Mouse (Mus musculus) adrenal gland, postnatal 25 days (tissue): ENCODE results near the gene Catsperg2. TPM values are rescaled to one million over a fixed set of nuclear protein-coding genes. Genes with fewer than 3 reads are reported as not detected.
"Not testable (repeated sequence)": the region's sequence is repeated elsewhere in the genome, so short reads cannot be mapped to it uniquely, and the experiment has no call there.

ENCODE experiments used
- DNase-seq: peaks from one replicate; pipeline ENCODE4 v3.0.0; 2021; ENCODE audit warnings: mixed read lengths
- long read RNA-seq: library from polyadenylated mRNA; stranded (forward); transcript quantifications from one replicate; pipeline ENCODE4 v2.0.0, GENCODE M21; 2021
- microRNA-seq, 2 experiments: library from miRNA; unstranded; fragments of <30 nt; microRNA quantifications; one replicate each; pipeline ENCODE4 v1.2.0; 2021
- total RNA-seq: library from RNA; stranded (reverse); gene quantifications from 2 replicates; pipeline ENCODE4 v1.2.3, GENCODE M21; 2021

Catsperg2 gene
- not detected in 2 replicates for total RNA-seq
- long read RNA-seq, result 0 reads

DNA sequence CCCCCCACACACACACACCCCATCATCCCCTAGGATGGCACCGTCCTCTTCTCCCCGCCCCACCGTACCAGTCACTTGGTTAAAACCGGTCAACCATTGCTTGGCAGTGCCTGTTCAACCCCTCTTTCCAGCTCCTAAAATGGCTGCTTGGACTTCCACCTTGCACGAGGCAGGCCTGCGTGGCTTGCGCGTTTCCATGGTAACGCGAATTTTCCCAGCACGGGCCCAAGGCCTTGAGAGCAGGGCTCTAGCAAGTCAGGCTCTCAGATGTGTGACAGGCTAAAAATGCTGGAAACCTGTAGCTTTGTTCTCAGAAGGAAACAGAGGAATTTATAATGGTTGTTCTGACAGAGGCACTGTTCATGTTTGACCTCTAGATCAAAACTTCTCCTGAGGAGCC lies at the start of gene Catsperg2:
Catsperg2 (minus strand) TSS at position 173 of the 400 bp plus-strand sequence.
- DNase-seq, result not testable (repeated sequence)

GRCm38 (mm10) chr7:29776568-29776967 lies 49.7 kb upstream of the Catsperg2 start:
- no peak for DNase-seq

DNA sequence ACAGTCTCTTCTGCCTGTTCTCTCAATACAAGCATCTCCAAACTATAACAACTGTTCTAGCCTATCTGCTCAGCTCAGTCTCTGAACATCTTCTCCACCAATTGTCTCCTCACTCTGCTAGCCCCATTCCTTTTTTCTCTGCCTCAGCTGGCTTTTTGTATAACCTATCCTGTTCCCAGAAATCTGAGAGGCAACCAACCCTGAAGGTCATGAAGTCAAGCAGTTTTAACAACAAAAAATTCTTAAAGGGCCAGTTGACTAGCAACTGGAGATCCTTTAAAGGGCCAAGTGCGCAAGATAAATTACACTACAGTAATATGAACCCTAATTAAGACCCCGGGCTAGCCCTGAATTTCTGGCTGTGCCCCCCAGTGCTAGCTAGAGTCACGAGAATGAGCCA lies 47.5 kb upstream of the Catsperg2 start:
- no peak for DNase-seq

- DNase-seq, result no peak
Measured at GRCm38 (mm10) chr7:29773503-29773902, 46.7 kb upstream of the Catsperg2 start.

- DNase-seq, result no peak
Measured at GRCm38 (mm10) chr7:29768980-29769379, 42.1 kb upstream of the Catsperg2 start.

DNA sequence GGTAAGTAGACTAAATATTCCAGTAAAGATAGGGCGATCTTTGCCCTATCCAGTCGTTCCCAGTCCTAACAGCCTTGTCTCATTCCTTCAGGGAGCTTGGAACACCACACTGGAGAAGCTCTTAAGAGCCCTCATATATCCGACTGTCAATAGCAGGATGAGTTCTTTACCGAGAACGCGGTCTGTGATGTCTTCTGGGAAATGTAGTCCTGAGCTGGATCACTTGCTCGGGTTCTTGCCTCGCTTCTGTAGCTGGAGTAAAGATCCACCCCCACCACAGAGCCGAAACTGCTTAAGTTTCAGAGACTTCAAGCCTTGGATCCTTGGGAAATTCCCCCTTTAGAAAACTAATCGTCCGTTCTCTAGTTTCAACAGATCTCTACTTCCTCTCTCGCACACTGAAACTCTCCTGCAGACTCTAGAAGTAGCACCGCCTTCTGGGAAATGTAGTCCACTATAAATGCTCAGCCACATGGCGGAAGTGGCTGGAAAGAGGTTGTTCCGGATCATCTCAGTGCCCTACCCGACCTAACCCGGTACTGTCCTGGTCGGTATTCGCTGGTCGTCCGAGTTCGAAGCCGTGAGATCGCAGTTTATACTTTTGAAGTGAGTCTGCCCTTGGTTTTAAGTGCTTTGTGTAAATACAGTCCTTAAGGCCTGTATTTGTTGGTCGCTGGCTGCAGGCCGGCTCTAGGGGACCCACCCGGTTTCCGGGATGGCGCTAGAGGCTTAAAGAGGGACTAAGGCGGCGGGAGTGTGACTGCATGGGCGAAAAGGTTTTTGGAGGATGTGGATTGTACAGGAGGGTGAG lies 41.5 kb upstream of the Catsperg2 start, which contains the start of gene Zfp84:
Zfp84 (plus strand) TSS at position 463 of the 811 bp plus-strand sequence.
- DNase-seq, result peak; percentile 66

- DNase-seq, result peak; percentile 69
Measured at GRCm38 (mm10) chr7:29767058-29767686, 40.3 kb upstream of the Catsperg2 start.

DNA sequence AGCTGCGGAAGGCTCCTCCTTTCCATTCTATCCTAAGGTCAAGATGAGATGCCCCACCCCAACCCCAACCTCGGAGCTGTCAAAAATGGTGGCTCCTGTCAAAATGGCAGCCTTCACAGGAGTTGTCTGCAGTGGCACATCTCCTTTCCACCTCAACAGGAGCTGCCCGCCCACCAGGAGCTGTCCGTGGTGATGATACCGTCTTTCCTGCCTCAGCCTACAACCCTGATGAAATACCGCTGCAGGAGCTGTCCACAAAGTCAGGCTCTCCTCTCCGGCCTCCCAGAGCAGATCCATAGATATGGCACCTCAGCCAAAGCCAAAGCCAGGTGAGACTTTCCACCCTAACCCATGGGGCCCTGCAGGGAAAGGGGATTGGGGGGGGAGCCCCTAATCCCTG lies 37.9 kb upstream of the Catsperg2 start:
- DNase-seq, result no peak

DNA sequence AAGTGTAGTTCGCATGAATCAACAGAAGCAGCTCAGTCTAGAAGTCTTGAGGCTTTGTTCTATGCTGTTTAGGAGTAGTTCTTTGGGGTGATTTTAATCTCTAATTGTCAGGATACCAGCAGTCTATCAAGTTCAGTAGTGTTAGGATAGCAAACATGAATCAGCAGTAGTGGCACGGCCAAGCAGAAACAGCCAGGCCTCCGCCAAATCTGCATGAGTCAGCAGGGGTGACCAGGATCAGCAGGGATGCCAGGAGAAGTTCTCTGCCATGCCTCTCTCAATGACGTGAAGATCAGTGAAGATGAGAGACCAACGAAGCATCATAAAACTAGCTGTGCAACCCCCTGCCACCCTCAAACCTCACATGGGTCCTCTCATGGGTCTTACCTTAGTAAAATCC lies 33.6 kb upstream of the Catsperg2 start:
- no peak for DNase-seq

GRCm38 (mm10) chr7:29742258-29742657 lies 15.4 kb upstream of the Catsperg2 start:
- no peak for DNase-seq

DNA sequence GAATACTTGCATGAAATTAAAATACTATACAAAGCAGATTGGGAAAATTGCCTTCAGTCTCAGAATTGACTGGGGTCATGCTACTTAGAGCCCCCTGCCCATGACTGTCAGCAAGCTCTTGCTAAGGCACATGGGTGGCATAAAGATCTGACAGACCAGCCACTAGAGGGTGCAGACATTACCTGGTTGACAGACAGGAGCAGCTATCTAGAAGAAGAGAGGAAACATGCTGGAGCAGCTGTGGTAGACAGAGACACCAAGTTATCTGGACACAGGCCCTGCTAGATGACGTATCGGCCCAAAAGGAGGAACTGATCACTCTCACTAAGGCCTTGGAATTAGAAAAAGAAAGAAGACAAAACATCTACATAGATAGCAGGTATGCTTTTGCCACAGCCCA lies 1.2 kb upstream of the Catsperg2 start:
- DNase-seq, result no peak

- not testable (repeated sequence) for DNase-seq
Measured at GRCm38 (mm10) chr7:29725461-29726142, 1.2 kb downstream of the Catsperg2 start.

DNA sequence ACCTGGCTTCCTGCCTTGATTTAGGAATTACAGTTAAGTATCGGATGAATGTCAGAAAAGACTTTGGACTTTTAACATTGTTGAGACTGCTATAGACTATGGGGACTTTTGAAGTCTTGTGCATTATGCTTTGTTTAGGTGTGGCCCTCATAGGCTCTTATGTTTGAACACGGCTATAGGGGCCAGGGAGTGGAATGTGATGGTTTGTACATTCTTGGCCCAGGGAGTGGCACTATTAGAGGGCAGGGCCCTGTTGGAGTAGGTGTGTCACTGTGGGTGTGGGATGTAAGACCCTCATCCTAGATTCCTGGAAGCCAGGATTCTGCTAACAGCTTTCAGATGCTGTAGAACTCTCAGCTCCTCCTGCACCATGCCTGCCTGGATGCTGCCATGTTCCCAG lies 17.9 kb downstream of the Catsperg2 start:
- DNase-seq, result not testable (repeated sequence)

DNA sequence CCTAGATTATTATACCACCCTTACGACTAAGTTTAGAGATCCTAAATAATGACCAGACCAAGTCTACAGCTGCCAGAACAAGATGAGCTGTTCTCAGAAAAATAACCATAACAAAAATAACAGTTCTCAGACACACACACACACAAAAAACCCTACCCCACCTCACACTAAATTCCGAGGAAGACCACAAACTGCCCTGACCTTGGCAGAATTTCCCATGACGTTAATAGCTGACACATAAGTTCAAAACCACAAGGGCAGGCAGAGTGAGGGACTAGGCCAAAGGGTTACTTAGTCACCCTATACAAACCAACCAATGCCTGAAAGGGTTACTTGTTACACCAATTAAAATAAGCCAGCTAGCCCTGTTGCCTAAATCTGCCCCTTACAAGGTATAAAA lies 31.6 kb downstream of the Catsperg2 start:
- DNase-seq, result not testable (repeated sequence)

GRCm38 (mm10) chr7:29681868-29682267 lies 45.0 kb downstream of the Catsperg2 start:
- DNase-seq, result no peak

Small RNA genes lying within 50 kb of the gene (microRNA-seq; reads per million reads assigned to microRNA genes)
- gene Mir1964, result 2.1 to 4.3 reads per million in 2 experiments

Other genes starting within 250 kb of the Catsperg2 start
- 36.3 and 36.6 TPM in 2 replicates for gene Sipa1l3, start 208.4 kb downstream of the Catsperg2 start, total RNA-seq
- gene Zfp84, start 41.5 kb upstream of the Catsperg2 start, total RNA-seq, result 16.2 and 18.5 TPM in 2 replicates
- gene Zfp30, start 57.0 kb upstream of the Catsperg2 start, total RNA-seq, result 3.4 and 4.4 TPM in 2 replicates
- 13.7 and 18.7 TPM in 2 replicates for gene Zfp790, start 89.1 kb upstream of the Catsperg2 start, total RNA-seq
- 0.90 and 1.1 TPM in 2 replicates for gene Zfp940, start 126.6 kb upstream of the Catsperg2 start, total RNA-seq
- 5.8 and 6.5 TPM in 2 replicates for gene Zfp420, start 132.9 kb upstream of the Catsperg2 start, total RNA-seq
- gene Zfp27, start 179.5 kb upstream of the Catsperg2 start, total RNA-seq, result 12.6 and 15.2 TPM in 2 replicates
- gene Zfp383, start 181.2 kb upstream of the Catsperg2 start, total RNA-seq, result 6.8 and 7.7 TPM in 2 replicates
- gene Zfp74, start 227.1 kb upstream of the Catsperg2 start, total RNA-seq, result 13.5 and 15.1 TPM in 2 replicates